Mouse (Mus musculus) forebrain, embryonic 14.5 days (tissue): ENCODE results near the gene Diaph3. TPM values are rescaled to one million over a fixed set of nuclear protein-coding genes. Genes with fewer than 3 reads are reported as not detected.
A peak's percentile ranks its signal among the peaks of the same experiment; 100 is the strongest.

ENCODE experiments used
- ATAC-seq: fragments of 200-750 bp; cut with Nextera tagmentation; 2 replicates; pipeline ENCODE4 v1.8.0; 2017; ENCODE audit warnings: mild to moderate bottlenecking, moderate library complexity
- DNase-seq: peaks from one replicate; pipeline ENCODE4 v3.0.0-alpha.2; 2015; ENCODE audit warnings: low spot score
- H3K27ac ChIP-seq: fragments of 300-500 bp; sonication (generic); 2 replicates; pipeline ENCODE4 v1.5.1; 2014; ENCODE audit warnings: low read depth, mild to moderate bottlenecking, control low read depth, low read length, moderate library complexity
- H3K27me3 ChIP-seq: fragments of 300-500 bp; sonication (generic); replicated peaks from 2 replicates; pipeline ENCODE4 v1.6.1; 2014; ENCODE audit warnings: low read length, control low read depth, mixed read lengths; ENCODE audit not compliant: control insufficient read depth, insufficient read depth
- H3K36me3 ChIP-seq: fragments of 300-500 bp; sonication (generic); 2 replicates; pipeline ENCODE4 v1.6.1; 2014; ENCODE audit warnings: low read length, control low read depth; ENCODE audit not compliant: control insufficient read depth, insufficient read depth
- H3K4me1 ChIP-seq: fragments of 300-500 bp; sonication (generic); 2 replicates; pipeline ENCODE4 v1.6.1; 2014; ENCODE audit warnings: antibody characterized with exemption, low read length, control low read depth; ENCODE audit not compliant: control insufficient read depth, insufficient read depth
- H3K4me2 ChIP-seq: fragments of 300-500 bp; sonication (generic); 2 replicates; pipeline ENCODE4 v1.6.1; 2014; ENCODE audit warnings: mild to moderate bottlenecking, control low read depth, low read length
- H3K4me3 ChIP-seq: fragments of 300-500 bp; sonication (generic); 2 replicates; pipeline ENCODE4 v1.5.1; 2014; ENCODE audit warnings: low read depth, low read length, control low read depth
- H3K9ac ChIP-seq: fragments of 300-500 bp; sonication (generic); 2 replicates; pipeline ENCODE4 v1.6.1; 2014; ENCODE audit warnings: mild to moderate bottlenecking, low read length, control low read depth, moderate library complexity
- H3K9me3 ChIP-seq: fragments of 300-500 bp; sonication (generic); replicated peaks from 2 replicates; pipeline ENCODE4 v1.6.1; 2016; ENCODE audit warnings: low read length, control low read depth, mixed read lengths; ENCODE audit not compliant: control insufficient read depth
- WGBS: fragments of 180-500 bp; shearing (Covaris S2); extraction: QIAGEN DNeasy Blood & Tissue Kit; methylation state at CpG from one replicate; pipeline ENCODE4 v1.1.7; 2014; 5-methylcytosine and 5-hydroxymethylcytosine counted together
- polyA plus RNA-seq: library from polyadenylated mRNA; unstranded; fragments of >200 nt; fragmentation: Nextera tagmentation; extraction: Ambion mirVana; gene quantifications from 2 replicates; pipeline ENCODE4 v1.2.1, GENCODE M21; 2014

Gene Diaph3
- polyA plus RNA-seq, 1 experiment from 2014 or later, result 3.5 TPM

DNA sequence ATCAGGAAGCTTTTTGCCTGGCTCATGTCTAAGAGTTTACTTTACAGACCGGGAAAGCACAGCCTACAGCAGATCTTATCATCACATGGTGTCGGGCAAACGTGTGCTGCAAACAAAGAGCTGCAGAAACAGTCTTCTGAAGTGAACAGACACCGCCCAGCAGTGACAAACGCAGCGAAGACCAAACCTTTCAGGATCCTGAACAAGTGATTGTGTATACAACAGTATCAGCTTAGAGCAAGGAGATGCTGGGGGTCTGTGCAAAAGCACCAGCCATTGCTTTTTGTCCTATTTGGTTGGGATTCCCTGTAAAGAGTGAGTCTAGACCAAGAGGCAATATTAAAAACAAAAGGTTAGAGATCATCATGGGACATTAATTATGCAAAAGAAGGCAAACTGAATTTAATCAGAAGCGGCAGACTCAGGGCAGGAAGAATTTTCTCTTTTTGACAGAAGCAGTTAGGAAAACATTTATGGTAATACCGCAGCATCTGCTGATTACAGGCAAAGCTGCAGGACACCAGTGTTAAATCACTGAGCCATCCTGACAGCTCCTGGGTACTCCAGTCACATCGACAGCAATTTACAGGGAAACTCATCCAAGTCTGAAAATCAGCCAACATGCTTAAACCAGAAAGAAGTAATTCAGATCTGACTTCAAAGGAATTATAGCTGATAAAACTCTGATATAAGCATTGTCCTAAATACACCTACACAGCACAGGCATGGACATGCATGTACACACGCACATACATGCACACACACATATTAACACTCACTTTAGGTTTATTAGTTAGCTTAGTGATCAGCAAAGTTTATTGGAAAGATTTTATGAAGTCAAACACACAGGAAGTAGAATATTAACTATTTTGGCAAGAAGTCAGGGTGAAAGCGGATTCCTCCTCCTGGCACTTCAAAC lies 456.2 kb downstream of the Diaph3 start:
- H3K4me1 ChIP-seq, result peaks cover 8% of the 10 kb centered on the region; the same call in 1 of the 2 replicates
- peak overlapping the region; percentile 68 for H3K27ac ChIP-seq
- H3K4me2 ChIP-seq, result peak overlapping the region; percentile 16; the same call in 1 of the 2 replicates
- H3K27me3 ChIP-seq, result no peaks in the 10 kb centered on the region
- DNase-seq, result peak; percentile 62
- H3K9me3 ChIP-seq, result no peaks in the 10 kb centered on the region
- no peaks in the 10 kb centered on the region for H3K36me3 ChIP-seq
- no peak overlapping the region for H3K4me3 ChIP-seq
- WGBS, result 49% methylated on average over 11 of the region's 11 CpGs
- peak; percentile 78 for ATAC-seq
- no peak overlapping the region for H3K9ac ChIP-seq

DNA sequence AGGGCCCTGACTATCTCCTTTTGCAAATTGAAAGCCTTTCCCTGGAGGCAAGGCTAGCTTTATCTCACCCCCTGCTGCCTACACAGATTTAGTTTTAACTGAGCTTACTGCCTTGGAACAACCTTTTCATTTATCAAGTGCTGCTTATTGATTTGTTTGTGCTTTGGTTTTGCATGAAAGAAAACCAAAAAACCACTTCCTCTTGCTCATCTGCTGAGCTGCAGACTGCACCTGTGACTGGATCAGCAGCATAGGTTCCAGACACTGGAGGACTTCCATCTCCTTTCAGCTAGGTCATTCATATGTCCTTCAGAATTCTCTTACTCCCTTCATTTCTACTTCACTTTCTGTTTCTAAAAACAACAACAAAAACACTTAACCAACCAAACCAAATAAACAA lies 459.1 kb downstream of the Diaph3 start:
- Histone ChIP-seq H3K4me3 (no peak overlapping the region), H3K27ac (no peak overlapping the region), H3K4me1 (peaks cover 12% of the 10 kb centered on the region; the same call in 1 of the 2 replicates), H3K9me3 (no peaks in the 10 kb centered on the region), H3K27me3 (no peaks in the 10 kb centered on the region), H3K36me3 (no peaks in the 10 kb centered on the region), H3K9ac (no peak overlapping the region), H3K4me2 (no peak overlapping the region)
- no peak for ATAC-seq
- DNase-seq, result no peak

DNA sequence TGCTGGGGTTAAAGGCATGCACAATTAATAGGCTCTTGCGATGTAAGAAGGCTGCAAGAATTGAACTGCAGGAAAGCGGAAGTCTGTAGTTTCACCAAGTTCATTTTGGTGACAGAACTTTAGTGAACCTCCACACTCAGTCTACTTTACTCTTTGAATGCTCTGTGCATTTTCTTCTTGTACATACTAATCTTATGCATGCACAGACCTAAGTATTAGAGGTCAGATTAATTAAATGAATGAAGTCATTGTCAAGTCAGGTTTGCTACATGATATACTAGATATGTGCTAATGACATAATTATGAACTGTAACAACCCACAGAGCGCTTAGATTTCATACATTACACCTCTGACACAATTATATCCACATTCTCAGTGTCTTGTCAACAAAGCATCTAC lies 462.0 kb downstream of the Diaph3 start:
- H3K4me1 ChIP-seq, result peaks cover 7% of the 10 kb centered on the region; the same call in 1 of the 2 replicates
- no peak for ATAC-seq
- no peaks in the 10 kb centered on the region for H3K36me3 ChIP-seq
- no peak overlapping the region for H3K27ac ChIP-seq
- no peak for DNase-seq
- 89% methylated on average over 3 of the region's 3 CpGs for WGBS
- H3K4me3 ChIP-seq, result no peak overlapping the region
- H3K9me3 ChIP-seq, result no peaks in the 10 kb centered on the region
- no peak overlapping the region for H3K9ac ChIP-seq
- no peaks in the 10 kb centered on the region for H3K27me3 ChIP-seq
- no peak overlapping the region for H3K4me2 ChIP-seq

DNA sequence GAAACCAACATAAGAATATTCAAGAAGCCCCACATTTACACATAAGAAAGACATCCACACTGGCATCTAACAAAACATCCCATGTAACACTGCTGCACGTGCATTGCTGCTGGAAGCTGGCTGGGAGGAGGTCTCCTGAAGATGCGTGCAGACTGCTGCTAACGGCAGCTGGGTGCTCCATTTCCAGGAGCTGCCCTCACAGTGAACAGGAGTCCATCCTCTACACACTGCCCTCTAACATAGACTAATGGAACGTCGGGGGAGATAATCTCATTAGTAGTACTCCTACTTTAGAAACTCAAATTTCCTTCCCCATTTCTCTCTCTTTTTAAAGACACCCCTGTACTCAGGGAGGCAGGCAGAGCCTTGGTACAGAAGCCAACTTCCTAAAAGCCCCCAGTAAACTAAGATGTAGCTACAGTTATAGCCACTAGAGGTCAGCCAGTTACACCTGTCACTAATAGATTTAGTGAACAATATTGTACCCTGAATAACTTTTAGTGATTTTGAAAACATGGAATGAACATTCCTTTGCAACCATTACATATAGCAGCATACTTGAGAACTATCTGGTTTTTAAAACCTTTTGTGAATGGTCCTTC lies 462.8 kb downstream of the Diaph3 start:
- H3K4me3 ChIP-seq, result no peak overlapping the region
- no peak overlapping the region for H3K9ac ChIP-seq
- DNase-seq, result peak; percentile 64
- H3K4me2 ChIP-seq, result no peak overlapping the region
- H3K9me3 ChIP-seq, result no peaks in the 10 kb centered on the region
- peaks cover 7% of the 10 kb centered on the region; the same call in 1 of the 2 replicates for H3K4me1 ChIP-seq
- 58% methylated on average over 5 of the region's 5 CpGs for WGBS
- peak; percentile 57; the same call in 1 of the 2 replicates for ATAC-seq
- no peaks in the 10 kb centered on the region for H3K27me3 ChIP-seq
- H3K27ac ChIP-seq, result no peak overlapping the region
- no peaks in the 10 kb centered on the region for H3K36me3 ChIP-seq

DNA sequence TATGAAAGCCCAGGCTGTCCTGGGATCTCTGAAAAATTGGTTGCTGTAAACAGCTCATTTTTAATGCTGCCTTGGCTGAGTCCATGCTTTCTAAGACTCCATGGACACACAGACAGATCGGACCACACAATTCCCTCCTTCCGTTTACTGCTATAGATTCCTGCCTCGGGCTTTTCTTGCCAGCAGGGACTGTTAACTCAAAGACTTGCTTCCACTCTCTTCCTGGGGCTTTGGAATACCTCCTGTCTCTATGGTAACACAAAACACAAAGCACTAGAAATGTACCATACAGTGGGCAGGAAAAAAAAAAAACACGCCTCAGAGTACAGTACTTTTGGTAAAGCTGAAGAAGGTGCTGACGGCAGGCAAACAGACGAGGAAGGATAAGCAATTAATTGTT lies 464.0 kb downstream of the Diaph3 start:
- WGBS, result 6% methylated on average over 6 of the region's 6 CpGs
- Histone ChIP-seq H3K4me2 (no peak overlapping the region), H3K36me3 (no peaks in the 10 kb centered on the region), H3K27me3 (no peaks in the 10 kb centered on the region), H3K9me3 (no peaks in the 10 kb centered on the region), H3K9ac (no peak overlapping the region), H3K4me3 (no peak overlapping the region), H3K4me1 (peaks cover 7% of the 10 kb centered on the region; the same call in 1 of the 2 replicates), H3K27ac (no peak overlapping the region)
- peak; percentile 73; the same call in 1 of the 2 replicates for ATAC-seq
- peak; percentile 74 for DNase-seq

DNA sequence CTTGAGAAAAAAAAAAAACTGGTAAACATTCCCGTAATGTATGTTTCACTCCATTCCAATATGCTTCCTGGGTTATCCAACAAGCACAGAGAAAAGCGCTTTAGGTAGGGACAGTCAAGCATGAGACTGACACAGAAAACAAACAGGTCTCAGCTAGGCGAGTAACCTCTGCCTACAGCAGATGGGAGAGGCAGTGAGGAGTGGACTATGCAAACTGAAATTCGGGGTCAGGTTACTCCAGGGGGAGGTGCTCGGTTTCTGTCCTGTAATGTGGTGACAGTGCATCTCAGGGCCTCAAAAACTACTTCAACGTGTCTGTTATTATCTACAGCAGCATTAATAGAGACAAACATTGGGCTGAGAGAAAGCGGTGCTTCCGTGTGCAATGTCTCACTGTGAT lies 465.7 kb downstream of the Diaph3 start:
- H3K4me3 ChIP-seq, result no peak overlapping the region
- no peak overlapping the region for H3K4me2 ChIP-seq
- no peak overlapping the region for H3K27ac ChIP-seq
- H3K4me1 ChIP-seq, result peaks cover 7% of the 10 kb centered on the region; the same call in 1 of the 2 replicates
- no peaks in the 10 kb centered on the region for H3K36me3 ChIP-seq
- no peak overlapping the region for H3K9ac ChIP-seq
- WGBS, result 79% methylated on average over 8 of the region's 8 CpGs
- ATAC-seq (no peak), DNase-seq (no peak)
- no peaks in the 10 kb centered on the region for H3K27me3 ChIP-seq
- no peaks in the 10 kb centered on the region for H3K9me3 ChIP-seq

DNA sequence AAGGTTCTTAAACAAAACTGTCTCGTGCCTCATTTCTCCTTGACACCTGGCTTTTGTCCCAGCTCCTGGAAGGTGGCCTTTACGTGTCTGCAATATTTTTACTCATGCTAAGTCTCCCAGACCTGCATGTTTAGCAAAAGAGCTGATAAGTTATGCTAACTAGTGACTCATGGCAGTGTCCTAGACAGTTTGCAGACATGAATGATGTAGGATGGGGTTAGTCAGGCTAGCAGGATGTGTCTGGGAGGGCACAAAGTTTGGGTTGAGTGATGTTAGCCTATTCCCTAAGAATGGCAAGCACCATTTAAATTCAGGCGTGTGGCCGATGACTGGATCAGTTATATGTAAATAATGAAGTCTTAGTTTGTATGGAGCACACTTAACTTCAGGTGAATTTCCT lies 478.2 kb downstream of the Diaph3 start:
- Histone ChIP-seq H3K27ac (no peak overlapping the region), H3K4me2 (no peak overlapping the region), H3K4me1 (no peaks in the 10 kb centered on the region), H3K27me3 (no peaks in the 10 kb centered on the region), H3K9me3 (no peaks in the 10 kb centered on the region), H3K9ac (no peak overlapping the region), H3K36me3 (no peaks in the 10 kb centered on the region), H3K4me3 (no peak overlapping the region)
- DNase-seq (no peak), ATAC-seq (no peak)
- 90% methylated on average over 4 of the region's 4 CpGs for WGBS

DNA sequence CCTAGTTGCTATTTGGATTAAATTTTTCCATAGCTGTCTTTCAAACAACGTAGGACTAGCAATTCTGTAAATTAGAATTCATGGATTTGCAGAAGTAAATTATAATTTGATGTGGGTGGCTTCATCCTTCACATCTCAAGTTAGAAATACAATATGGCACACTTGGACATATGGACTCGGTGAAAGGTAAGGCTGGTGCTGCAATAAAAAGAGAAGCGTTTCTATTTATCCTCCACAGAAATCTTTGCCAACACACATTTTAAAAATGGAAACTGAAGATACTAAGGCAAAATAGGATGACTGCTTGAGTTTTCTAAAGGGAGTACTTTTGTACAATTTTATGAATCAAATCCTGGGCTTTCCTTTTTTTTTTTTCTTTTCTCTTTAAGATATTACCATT lies 480.5 kb downstream of the Diaph3 start:
- no peaks in the 10 kb centered on the region for H3K36me3 ChIP-seq
- no peak overlapping the region for H3K4me3 ChIP-seq
- no peak overlapping the region for H3K4me2 ChIP-seq
- DNase-seq (no peak), ATAC-seq (no peak)
- H3K9ac ChIP-seq, result no peak overlapping the region
- H3K27me3 ChIP-seq, result no peaks in the 10 kb centered on the region
- WGBS, result 91% methylated on average over 3 of the region's 3 CpGs
- H3K27ac ChIP-seq, result no peak overlapping the region
- H3K9me3 ChIP-seq, result no peaks in the 10 kb centered on the region
- no peaks in the 10 kb centered on the region for H3K4me1 ChIP-seq

DNA sequence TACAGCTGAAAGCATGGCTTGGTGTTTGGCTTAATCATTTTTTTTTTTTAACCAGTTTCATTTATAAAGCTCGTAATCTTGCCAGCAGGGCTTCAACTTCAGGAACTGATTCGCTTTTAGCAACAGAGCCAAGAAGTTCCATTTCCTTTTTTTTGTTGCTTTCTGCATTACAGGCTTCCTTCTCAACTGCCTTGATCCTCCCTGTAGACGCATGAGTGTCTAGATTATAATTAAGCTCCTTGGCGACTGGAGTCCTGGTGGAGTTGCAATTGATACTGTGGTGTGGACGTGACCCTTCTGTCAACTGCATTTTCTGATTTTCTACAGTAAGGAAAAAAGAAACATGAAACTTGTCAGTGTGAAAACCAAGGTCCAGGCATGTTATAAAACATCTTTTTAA lies 484.8 kb downstream of the Diaph3 start:
- 81% methylated on average over 5 of the region's 5 CpGs for WGBS
- no peak for DNase-seq

More for the DNA sequence above, 484.8 kb downstream of the Diaph3 start:
- Histone ChIP-seq H3K4me3 (no peak overlapping the region), H3K36me3 (no peaks in the 10 kb centered on the region), H3K27ac (no peak overlapping the region), H3K4me1 (no peaks in the 10 kb centered on the region), H3K4me2 (no peak overlapping the region), H3K9ac (no peak overlapping the region), H3K27me3 (no peaks in the 10 kb centered on the region), H3K9me3 (no peaks in the 10 kb centered on the region)
- ATAC-seq, result no peak
